Mouse (Mus musculus) lung, adult 18-20 months (tissue): ENCODE data around the gene Fbxl13.

Experiments used
- DNase-seq, 2 experiments: peaks; one replicate each; pipeline ENCODE4 v3.0.0; 2022; ENCODE audit warnings: mixed read lengths in 2 of 2

Fbxl13 gene

GRCm38 (mm10) chr5:21574386-21575209 is 70.8 kb downstream of the Fbxl13 start:
- DNase-seq = no peak

- DNase-seq = no peak
Measured at GRCm38 (mm10) chr5:21572764-21573416, 72.5 kb downstream of the Fbxl13 start.

GRCm38 (mm10) chr5:21567784-21568183 is 77.7 kb downstream of the Fbxl13 start:
- DNase-seq = no peak

DNA sequence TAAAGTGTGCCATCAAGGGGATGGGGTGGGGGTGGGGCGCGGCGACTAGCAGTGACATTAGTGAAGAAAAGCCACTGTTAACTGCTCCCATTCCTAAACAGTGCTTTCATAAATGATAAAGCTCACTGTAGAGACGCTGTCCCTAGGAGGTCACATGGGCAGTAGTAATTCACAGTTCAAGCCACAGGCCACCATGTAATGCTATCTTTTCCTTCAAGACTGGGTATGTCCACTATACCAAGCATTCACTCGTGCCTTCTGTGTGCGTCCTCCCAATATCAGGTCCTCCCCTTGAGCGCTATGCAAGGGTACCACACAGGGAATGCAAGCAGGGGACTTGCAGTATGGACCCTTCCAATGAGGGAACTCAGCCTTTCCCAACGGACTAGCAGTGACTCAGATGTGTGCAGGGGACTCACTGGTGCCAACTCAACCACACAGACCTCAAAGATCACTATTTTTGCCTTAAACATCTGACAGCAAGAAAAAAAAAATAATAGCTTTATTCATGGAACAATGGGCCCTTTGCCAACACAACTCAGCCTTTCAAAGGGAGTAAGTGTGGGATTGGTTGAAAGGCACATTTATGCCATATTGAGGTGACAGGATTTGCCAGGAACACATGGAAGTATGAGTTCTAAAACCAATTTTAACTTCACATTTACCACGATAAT is 79.9 kb downstream of the Fbxl13 start:
- no peak for DNase-seq

DNA sequence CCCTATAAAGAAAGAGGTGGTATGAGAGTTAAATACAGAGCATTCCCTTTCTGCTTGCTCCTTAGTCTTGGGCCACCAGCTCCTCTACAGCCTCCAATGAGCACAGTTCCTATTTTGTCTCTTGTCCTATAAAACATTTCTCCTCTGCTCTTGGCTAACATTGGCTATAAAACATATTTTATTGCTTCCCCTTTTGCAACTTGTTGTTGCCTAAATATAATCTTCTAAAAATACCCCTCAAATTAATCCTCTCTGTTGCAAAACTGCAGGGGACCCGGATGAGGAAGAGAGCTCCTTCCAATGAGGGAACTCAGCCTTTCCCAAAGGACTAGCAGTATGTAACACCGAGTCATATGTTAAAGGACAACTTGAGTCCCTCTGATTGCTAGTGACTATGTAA is 81.5 kb downstream of the Fbxl13 start:
- peak; percentile 26 to 32 for DNase-seq

GRCm38 (mm10) chr5:21556502-21556901 is 88.9 kb downstream of the Fbxl13 start:
- no peak for DNase-seq

DNA sequence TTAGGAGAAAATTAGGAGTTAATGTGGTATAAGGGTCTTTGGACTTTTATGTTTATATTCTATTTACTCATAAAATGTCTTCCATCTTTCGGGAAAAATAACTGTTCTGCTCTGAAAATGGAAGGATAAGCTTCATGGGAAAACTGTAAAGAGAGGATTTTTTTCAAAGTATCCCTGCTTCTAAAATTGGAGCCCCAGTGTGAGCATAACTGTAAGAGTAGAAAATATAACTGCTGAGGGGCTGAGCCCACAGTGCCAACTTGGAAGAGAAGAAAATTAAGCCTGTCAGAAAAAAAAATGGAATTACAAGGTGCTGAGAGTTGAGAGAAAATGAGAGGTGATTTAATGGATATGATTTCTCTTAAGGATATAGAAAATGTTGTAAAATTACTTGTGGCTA is 90.7 kb downstream of the Fbxl13 start:
- no peak for DNase-seq

- DNase-seq = no peak
Measured at GRCm38 (mm10) chr5:21553685-21554084, 91.7 kb downstream of the Fbxl13 start.

GRCm38 (mm10) chr5:21547005-21547404 is 98.4 kb downstream of the Fbxl13 start:
- DNase-seq = no peak

DNA sequence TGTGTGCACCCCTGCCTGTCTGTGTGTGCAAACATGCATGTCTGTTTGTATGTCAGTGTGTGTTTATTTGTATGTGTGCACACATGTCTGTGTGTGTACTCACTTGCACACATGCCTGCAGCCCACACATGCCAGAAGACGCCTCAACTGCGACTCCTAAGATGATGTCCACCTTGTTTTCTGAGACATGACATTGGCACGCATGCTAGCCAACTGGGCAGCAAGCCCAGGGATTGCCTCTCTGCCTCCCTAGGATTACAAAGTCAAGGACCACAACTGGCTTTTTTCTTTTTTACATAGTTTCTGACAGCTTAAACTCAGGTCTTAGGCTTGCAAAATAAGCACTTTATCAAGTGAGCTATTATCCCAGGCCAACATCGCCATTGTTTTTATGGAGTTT is 99.6 kb downstream of the Fbxl13 start:
- DNase-seq = no peak

- no peak for DNase-seq
Measured at GRCm38 (mm10) chr5:21545227-21545626, 100.2 kb downstream of the Fbxl13 start.

GRCm38 (mm10) chr5:21544821-21545220 is 100.6 kb downstream of the Fbxl13 start:
- no peak for DNase-seq

DNA sequence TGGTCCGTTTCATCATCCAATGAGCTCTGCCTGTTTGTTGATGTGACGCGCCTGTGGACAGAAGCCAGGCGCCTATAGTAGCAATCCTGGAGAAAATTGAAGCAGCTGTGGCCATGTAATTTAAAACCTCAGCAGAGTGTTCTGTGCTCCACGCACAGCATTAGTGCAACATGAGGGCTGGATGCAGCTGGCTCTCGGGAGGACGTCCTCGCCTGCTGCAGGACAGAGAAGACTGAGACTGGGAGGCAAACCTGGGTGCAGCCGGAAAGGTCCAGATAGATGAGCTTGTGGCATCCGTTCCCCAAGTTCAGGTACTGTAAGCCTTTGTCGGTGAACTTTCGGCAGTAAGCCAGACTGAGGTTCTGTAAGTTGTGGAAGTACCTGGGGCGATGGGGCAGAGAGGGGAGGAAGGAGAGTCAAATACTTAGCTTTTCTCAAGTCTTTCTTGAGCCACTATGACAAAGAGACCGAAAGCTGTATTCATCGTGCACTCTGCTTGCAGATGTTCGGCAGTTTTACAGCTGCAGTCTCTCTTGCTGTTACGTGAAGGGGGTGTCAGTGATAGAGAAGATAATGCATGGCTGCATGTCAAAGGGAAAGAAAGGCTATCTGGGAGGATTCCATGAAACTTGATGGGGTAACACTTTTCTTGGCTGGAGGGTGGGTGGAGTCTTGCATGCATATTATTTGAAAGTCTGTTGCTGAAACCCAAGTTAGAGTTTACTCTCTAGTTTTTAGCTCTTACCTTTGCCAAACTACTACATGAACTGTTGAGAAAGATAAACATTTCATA is 101.8 kb downstream of the Fbxl13 start, which contains the start of gene Lrrc17:
Lrrc17 (plus strand) TSS at position 151 of the 793 bp plus-strand sequence.
- DNase-seq = no peak

GRCm38 (mm10) chr5:21542226-21542625 is 103.2 kb downstream of the Fbxl13 start:
- no peak for DNase-seq

GRCm38 (mm10) chr5:21532921-21533320 is 112.5 kb downstream of the Fbxl13 start:
- DNase-seq = peak; percentile 24 to 30

DNA sequence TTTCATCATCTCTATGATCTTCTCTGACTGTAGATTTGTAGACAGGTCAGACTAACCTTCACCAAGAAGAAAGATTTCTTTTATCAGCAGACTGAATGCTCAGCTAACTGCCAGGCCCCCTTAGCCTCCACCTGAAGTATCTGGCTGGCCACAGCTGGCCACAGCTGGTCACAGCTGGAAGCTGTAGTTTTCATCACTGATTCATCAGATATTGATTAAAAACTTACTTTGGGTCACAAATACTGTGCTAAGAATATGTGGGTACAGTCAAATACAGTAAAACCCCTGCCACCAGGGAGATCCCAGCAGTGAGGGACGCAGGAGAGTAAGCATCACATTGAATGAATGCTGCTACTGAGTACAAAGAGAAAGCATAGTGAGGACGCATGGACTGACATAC is 113.3 kb downstream of the Fbxl13 start:
- no peak for DNase-seq

DNA sequence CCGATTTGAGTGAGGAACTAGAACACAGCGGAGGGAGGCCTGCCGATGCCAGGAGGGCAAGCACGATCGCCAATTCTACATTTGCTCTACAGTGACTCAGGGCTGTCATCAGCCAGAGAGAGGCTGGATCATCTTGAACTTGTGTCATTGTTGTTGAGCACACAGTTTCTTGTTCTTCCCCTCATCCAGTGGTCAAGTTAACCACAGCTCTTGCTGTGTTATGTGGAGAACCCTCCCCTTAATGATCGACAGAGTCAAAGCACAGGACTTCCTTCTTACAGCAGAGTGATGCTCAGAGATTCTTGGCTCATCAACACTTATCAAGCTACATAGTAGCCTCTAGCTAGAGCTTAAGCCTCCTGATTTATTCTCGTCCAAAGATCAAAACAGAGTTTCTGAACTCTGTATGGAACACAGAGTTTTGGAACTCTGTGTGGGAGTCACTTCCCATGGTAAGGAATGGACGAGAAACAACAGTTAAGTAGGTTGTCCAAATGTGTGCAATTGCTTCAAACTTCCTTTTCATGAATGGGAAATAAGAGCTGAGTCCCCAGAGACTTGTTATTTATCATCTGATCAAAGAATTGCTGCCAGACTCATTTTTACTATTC is 116.2 kb downstream of the Fbxl13 start:
- no peak for DNase-seq

GRCm38 (mm10) chr5:21528068-21528842 is 117.2 kb downstream of the Fbxl13 start:
- peak; percentile 17 to 23 for DNase-seq

DNA sequence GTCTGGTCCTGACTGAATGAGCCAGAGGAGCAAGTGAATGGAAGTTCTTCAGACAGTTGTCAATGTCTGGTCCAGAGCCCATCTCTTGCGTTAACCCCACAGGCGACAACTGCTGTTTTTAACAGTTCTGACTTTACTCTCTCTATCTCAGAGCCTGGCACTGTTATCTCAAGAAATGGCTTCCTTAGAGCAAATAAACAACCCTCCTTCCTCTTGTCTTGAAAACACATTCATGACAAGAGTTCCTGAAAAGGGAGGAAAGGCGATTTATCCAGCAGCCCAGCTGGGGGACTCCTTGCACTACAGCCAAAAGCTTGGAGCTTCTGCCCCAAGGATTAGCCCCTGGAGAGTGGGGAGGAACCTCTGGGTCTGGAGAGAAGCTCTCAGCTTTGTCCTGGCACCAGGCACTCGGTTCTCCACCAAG is 117.9 kb downstream of the Fbxl13 start:
- peak; percentile 21 to 42 for DNase-seq

GRCm38 (mm10) chr5:21526835-21527485 is 118.5 kb downstream of the Fbxl13 start:
- no peak for DNase-seq

GRCm38 (mm10) chr5:21519166-21519565 is 126.3 kb downstream of the Fbxl13 start:
- no peak for DNase-seq
